Mouse (Mus musculus): ENCODE measurements around the gene Rnf41.

The Rnf41 gene

GRCm38 (mm10) chr10:128474366-128474765 lies 62.9 kb downstream of the Rnf41 start:
- in situ Hi-C loops (cut with MboI) = no loop called here

GRCm38 (mm10) chr10:128486370-128486769 lies 74.9 kb downstream of the Rnf41 start:
- in situ Hi-C loops (cut with MboI) = no loop called here

GRCm38 (mm10) chr10:128487861-128488712 lies 76.6 kb downstream of the Rnf41 start:
- in situ Hi-C loops (cut with MboI) = no loop called here

- in situ Hi-C loops (cut with MboI) = no loop called here
Observed at GRCm38 (mm10) chr10:128488776-128489175, 77.3 kb downstream of the Rnf41 start.

- in situ Hi-C loops (cut with MboI) = no loop called here
Observed at GRCm38 (mm10) chr10:128489380-128489779, 77.9 kb downstream of the Rnf41 start.

GRCm38 (mm10) chr10:128489785-128490184 lies 78.3 kb downstream of the Rnf41 start:
- in situ Hi-C loops (cut with MboI) = no loop called here

GRCm38 (mm10) chr10:128490232-128490631 lies 78.8 kb downstream of the Rnf41 start:
- in situ Hi-C loops (cut with MboI) = no loop called here

GRCm38 (mm10) chr10:128490912-128491311 lies 79.5 kb downstream of the Rnf41 start:
- in situ Hi-C loops (cut with MboI) = no loop called here

Data from mature B cell (primary cell).